Mouse (Mus musculus): Measurements from ENCODE around the gene Mrpl12. TPM values are rescaled to one million over a fixed set of nuclear protein-coding genes. Genes with fewer than 3 reads are reported as not detected.
A peak's percentile ranks its signal among the peaks of the same experiment; 100 is the strongest.

Mrpl12 gene
- polyA plus RNA-seq, 2 experiments: 78.4 to 127 TPM

GRCm38 (mm10) chr11:120457772-120458751 is 26.4 kb upstream of the Mrpl12 start, which contains the start of the genes Oxld1 and Ccdc137:
TSS of gene Oxld1 (minus strand) at chr11:120458068.
TSS of gene Ccdc137 (plus strand) at chr11:120458115.
- peaks cover 22 to 29% of the 10 kb centered on the region in 2 experiments for H3K4me1 ChIP-seq (replicated peaks; ENCODE audit: control insufficient read depth in 2 of 2, insufficient read depth in 2 of 2, low read length in 1 of 2)
- TF ChIP-seq CTCF (IDR thresholded peaks at IDR 0.05; ENCODE audit: low read depth) (no peak), EP300 (IDR thresholded peaks at IDR 0.05; ENCODE audit: low read depth) (no peak)
- WGBS (ENCODE audit: insufficient replicate concordance): 2% methylated on average over 62 of the region's 62 CpGs
- peak within 1 kb of the TSS; percentile 73 for H3K4me2 ChIP-seq (ENCODE audit: low read depth)
- peaks cover 18% of the 10 kb centered on the region for H3K36me3 ChIP-seq (replicated peaks; ENCODE audit: control insufficient read depth, insufficient read depth, low read depth)
- DNase-seq (ENCODE audit: low read depth in 3 of 3, low spot score in 3 of 3): peak; percentile 62 to 67 (median 66)
- ATAC-seq (ENCODE audit: insufficient read depth): peak; percentile 82
- H3K27ac ChIP-seq: peak within 1 kb of the TSS; percentile 77
- H3K4me3 ChIP-seq (ENCODE audit: insufficient read depth in 1 of 2, low read depth in 2 of 2, low read length in 2 of 2): peak within 1 kb of the TSS; percentile 88 to 98
- no peaks in the 10 kb centered on the region for H3K27me3 ChIP-seq (ENCODE audit: control insufficient read depth, insufficient read depth, low read length)
- no peaks in the 10 kb centered on the region for H3K9me3 ChIP-seq (ENCODE audit: control insufficient read depth, low read length)
- H3K9ac ChIP-seq (replicated peaks): peak within 1 kb of the TSS; percentile 92

- peak overlapping the region; percentile 92 for H3K9ac ChIP-seq (replicated peaks)
- ATAC-seq (ENCODE audit: insufficient read depth) (no peak), DNase-seq (ENCODE audit: low read depth in 3 of 3, low spot score in 3 of 3) (peak in 1 of 3 experiments; percentile 41)
- H3K4me1 ChIP-seq (replicated peaks; ENCODE audit: control insufficient read depth in 2 of 2, insufficient read depth in 2 of 2, low read length in 1 of 2): peaks cover 22 to 29% of the 10 kb centered on the region in 2 experiments
- 27% methylated on average over 6 of the region's 6 CpGs for WGBS (ENCODE audit: insufficient replicate concordance)
- no peaks in the 10 kb centered on the region for H3K9me3 ChIP-seq (ENCODE audit: control insufficient read depth, low read length)
- H3K4me3 ChIP-seq (ENCODE audit: insufficient read depth in 1 of 2, low read depth in 2 of 2, low read length in 2 of 2): peak overlapping the region; percentile 88 to 98
- TF ChIP-seq CTCF (IDR thresholded peaks at IDR 0.05; ENCODE audit: low read depth) (peak; percentile 67), EP300 (IDR thresholded peaks at IDR 0.05; ENCODE audit: low read depth) (no peak)
- peaks cover 18% of the 10 kb centered on the region for H3K36me3 ChIP-seq (replicated peaks; ENCODE audit: control insufficient read depth, insufficient read depth, low read depth)
- peak overlapping the region; percentile 73 for H3K4me2 ChIP-seq (ENCODE audit: low read depth)
- no peaks in the 10 kb centered on the region for H3K27me3 ChIP-seq (ENCODE audit: control insufficient read depth, insufficient read depth, low read length)
- peak overlapping the region; percentile 77; the same call in 1 of the 2 replicates for H3K27ac ChIP-seq
These were observed 25.4 kb upstream of the Mrpl12 start for GRCm38 (mm10) chr11:120458847-120459597.

- no peak for TF ChIP-seq CTCF (IDR thresholded peaks at IDR 0.05; ENCODE audit: low read depth)
- no peak for TF ChIP-seq EP300 (IDR thresholded peaks at IDR 0.05; ENCODE audit: low read depth)
- H3K4me3 ChIP-seq (ENCODE audit: insufficient read depth in 1 of 2, low read depth in 2 of 2, low read length in 2 of 2): no peak overlapping the region
- no peak for DNase-seq (ENCODE audit: low read depth in 3 of 3, low spot score in 3 of 3)
- peaks cover 18% of the 10 kb centered on the region for H3K36me3 ChIP-seq (replicated peaks; ENCODE audit: control insufficient read depth, insufficient read depth, low read depth)
- ATAC-seq (ENCODE audit: insufficient read depth): no peak
- peaks cover 11 to 12% of the 10 kb centered on the region in 2 experiments for H3K4me1 ChIP-seq (replicated peaks; ENCODE audit: control insufficient read depth in 2 of 2, insufficient read depth in 2 of 2, low read length in 1 of 2)
- no peaks in the 10 kb centered on the region for H3K9me3 ChIP-seq (ENCODE audit: control insufficient read depth, low read length)
- no peaks in the 10 kb centered on the region for H3K27me3 ChIP-seq (ENCODE audit: control insufficient read depth, insufficient read depth, low read length)
- H3K9ac ChIP-seq (replicated peaks): no peak overlapping the region
- WGBS (ENCODE audit: insufficient replicate concordance): 78% methylated on average over 2 of the region's 2 CpGs
- H3K27ac ChIP-seq: no peak overlapping the region
- no peak overlapping the region for H3K4me2 ChIP-seq (ENCODE audit: low read depth)
These were observed 20.9 kb upstream of the Mrpl12 start for GRCm38 (mm10) chr11:120463536-120463935.

GRCm38 (mm10) chr11:120464365-120464764 is 20.0 kb upstream of the Mrpl12 start:
- no peak overlapping the region for H3K4me3 ChIP-seq (ENCODE audit: insufficient read depth in 1 of 2, low read depth in 2 of 2, low read length in 2 of 2)
- no peak overlapping the region for H3K4me2 ChIP-seq (ENCODE audit: low read depth)
- DNase-seq (ENCODE audit: low read depth in 3 of 3, low spot score in 3 of 3) (no peak), ATAC-seq (ENCODE audit: insufficient read depth) (no peak)
- peaks cover 10 to 13% of the 10 kb centered on the region in 2 experiments for H3K4me1 ChIP-seq (replicated peaks; ENCODE audit: control insufficient read depth in 2 of 2, insufficient read depth in 2 of 2, low read length in 1 of 2)
- peaks cover 18% of the 10 kb centered on the region for H3K36me3 ChIP-seq (replicated peaks; ENCODE audit: control insufficient read depth, insufficient read depth, low read depth)
- TF ChIP-seq CTCF (IDR thresholded peaks at IDR 0.05; ENCODE audit: low read depth): no peak
- TF ChIP-seq EP300 (IDR thresholded peaks at IDR 0.05; ENCODE audit: low read depth): no peak
- 78% methylated on average over 5 of the region's 5 CpGs for WGBS (ENCODE audit: insufficient replicate concordance)
- H3K27me3 ChIP-seq (ENCODE audit: control insufficient read depth, insufficient read depth, low read length): no peaks in the 10 kb centered on the region
- H3K9me3 ChIP-seq (ENCODE audit: control insufficient read depth, low read length): no peaks in the 10 kb centered on the region
- H3K27ac ChIP-seq: no peak overlapping the region
- H3K9ac ChIP-seq (replicated peaks): no peak overlapping the region
